Mouse (Mus musculus): ENCODE measurements around the gene Rad51b. TPM values are rescaled to one million over a fixed set of nuclear protein-coding genes. Genes with fewer than 3 reads are reported as not detected.

Rad51b gene
- polyA plus RNA-seq (2015; fragmentation: Illumina TruSeq; extraction: RNeasy Lipid Tissue Mini Kit (QIAGEN cat#74804); ENCODE audit: low read depth, low replicate concordance): 0.40 TPM

GRCm38 (mm10) chr12:79297121-79297576 lies at the start of gene Rad51b:
Gene Rad51b (plus strand): TSS chr12:79297282.

GRCm38 (mm10) chr12:79296126-79296816 lies 811 bp upstream of the Rad51b start, which contains the start of gene Zfyve26:
Gene Zfyve26 (minus strand): TSS chr12:79296304.

Other genes with a start within 250 kb of the Rad51b start
- 14.8 TPM for gene Pigh, start 207.6 kb upstream of the Rad51b start, polyA plus RNA-seq (2015; fragmentation: Illumina TruSeq; extraction: RNeasy Lipid Tissue Mini Kit (QIAGEN cat#74804); ENCODE audit: low read depth, low replicate concordance)
- gene Arg2, start 166.5 kb upstream of the Rad51b start, polyA plus RNA-seq (2015; fragmentation: Illumina TruSeq; extraction: RNeasy Lipid Tissue Mini Kit (QIAGEN cat#74804); ENCODE audit: low read depth, low replicate concordance): 6.6 TPM
- gene Vti1b, start 124.6 kb upstream of the Rad51b start, polyA plus RNA-seq (2015; fragmentation: Illumina TruSeq; extraction: RNeasy Lipid Tissue Mini Kit (QIAGEN cat#74804); ENCODE audit: low read depth, low replicate concordance): 318 TPM
- gene Rdh11, start 105.0 kb upstream of the Rad51b start, polyA plus RNA-seq (2015; fragmentation: Illumina TruSeq; extraction: RNeasy Lipid Tissue Mini Kit (QIAGEN cat#74804); ENCODE audit: low read depth, low replicate concordance): 29.8 TPM
- 3.0 TPM for gene Rdh12, start 88.4 kb upstream of the Rad51b start, polyA plus RNA-seq (2015; fragmentation: Illumina TruSeq; extraction: RNeasy Lipid Tissue Mini Kit (QIAGEN cat#74804); ENCODE audit: low read depth, low replicate concordance)
- 11.3 TPM for gene Zfyve26, start 978 bp upstream of the Rad51b start, polyA plus RNA-seq (2015; fragmentation: Illumina TruSeq; extraction: RNeasy Lipid Tissue Mini Kit (QIAGEN cat#74804); ENCODE audit: low read depth, low replicate concordance)